Mouse (Mus musculus): ENCODE results near the gene Tbk1. TPM values are rescaled to one million over a fixed set of nuclear protein-coding genes. Genes with fewer than 3 reads are reported as not detected.

Tbk1 gene
- total and polyA plus RNA-seq, 2 experiments from 2014 or later, result 23.7 to 34.2 TPM

- peak; percentile 7; the same call in 1 of the 2 replicates for TF ChIP-seq CTCF (IDR thresholded peaks at IDR 0.05; ENCODE audit: low read depth)
- peak overlapping the region; percentile 74 for H3K9ac ChIP-seq
- H3K36me3 ChIP-seq (ENCODE audit: insufficient read depth), result 0 out of 2 replicates have a peak, but pooled peaks cover 15% of the 10 kb centered on the region
- ATAC-seq (no peak), DNase-seq (no peak)
- no peaks in the 10 kb centered on the region for H3K9me3 ChIP-seq (ENCODE audit: low read length)
- no peaks in the 10 kb centered on the region for H3K27me3 ChIP-seq (ENCODE audit: insufficient read depth, low read length)
- H3K27ac ChIP-seq (ENCODE audit: low read depth, low read length), result peak overlapping the region; percentile 88
- peaks cover 15% of the 10 kb centered on the region for H3K4me1 ChIP-seq (ENCODE audit: insufficient read depth)
- peak overlapping the region; percentile 80 for H3K4me3 ChIP-seq (ENCODE audit: low read depth, low read length)
- WGBS, result under 1% methylated on average over 39 of the region's 41 CpGs
- peak overlapping the region; percentile 62 for H3K4me2 ChIP-seq (ENCODE audit: low read depth)
These were observed 39.0 kb upstream of the Tbk1 start for GRCm38 (mm10) chr10:121625407-121626185.

- ATAC-seq, result no peak
- Histone ChIP-seq H3K4me2 (ENCODE audit: low read depth) (peak overlapping the region; percentile 62), H3K9ac (no peak overlapping the region), H3K27ac (ENCODE audit: low read depth, low read length) (no peak overlapping the region), H3K9me3 (ENCODE audit: low read length) (no peaks in the 10 kb centered on the region), H3K27me3 (ENCODE audit: insufficient read depth, low read length) (no peaks in the 10 kb centered on the region), H3K4me1 (ENCODE audit: insufficient read depth) (peaks cover 15% of the 10 kb centered on the region), H3K4me3 (ENCODE audit: low read depth, low read length) (peak overlapping the region; percentile 80), H3K36me3 (ENCODE audit: insufficient read depth) (peaks cover 15% of the 10 kb centered on the region; the same call in 1 of the 2 replicates)
- DNase-seq, result no peak
- WGBS, result 14% methylated on average over 9 of the region's 9 CpGs
- TF ChIP-seq CTCF (IDR thresholded peaks at IDR 0.05; ENCODE audit: low read depth), result no peak
These were observed 38.4 kb upstream of the Tbk1 start for GRCm38 (mm10) chr10:121625006-121625405.

- Histone ChIP-seq H3K27me3 (ENCODE audit: insufficient read depth, low read length) (no peaks in the 10 kb centered on the region), H3K4me3 (ENCODE audit: low read depth, low read length) (no peak overlapping the region), H3K36me3 (ENCODE audit: insufficient read depth) (peaks cover 23% of the 10 kb centered on the region), H3K4me2 (ENCODE audit: low read depth) (no peak overlapping the region), H3K9ac (no peak overlapping the region), H3K4me1 (ENCODE audit: insufficient read depth) (peaks cover 15% of the 10 kb centered on the region), H3K9me3 (ENCODE audit: low read length) (no peaks in the 10 kb centered on the region), H3K27ac (ENCODE audit: low read depth, low read length) (no peak overlapping the region)
- no peak for ATAC-seq
- TF ChIP-seq CTCF (IDR thresholded peaks at IDR 0.05; ENCODE audit: low read depth), result no peak
- no peak for DNase-seq
- WGBS, result 87% methylated on average over 7 of the region's 7 CpGs
These were observed 37.1 kb upstream of the Tbk1 start for GRCm38 (mm10) chr10:121623670-121624069.

GRCm38 (mm10) chr10:121622431-121622830 is 35.8 kb upstream of the Tbk1 start:
- 89% methylated on average over 6 of the region's 6 CpGs for WGBS
- Histone ChIP-seq H3K36me3 (ENCODE audit: insufficient read depth) (peaks cover 36% of the 10 kb centered on the region), H3K27ac (ENCODE audit: low read depth, low read length) (no peak overlapping the region)

GRCm38 (mm10) chr10:121615935-121616334 is 29.3 kb upstream of the Tbk1 start:
- H3K4me1 ChIP-seq (ENCODE audit: insufficient read depth), result no peaks in the 10 kb centered on the region
- H3K4me2 ChIP-seq (ENCODE audit: low read depth), result no peak overlapping the region
- no peaks in the 10 kb centered on the region for H3K9me3 ChIP-seq (ENCODE audit: low read length)
- no peaks in the 10 kb centered on the region for H3K27me3 ChIP-seq (ENCODE audit: insufficient read depth, low read length)
- no peak overlapping the region for H3K9ac ChIP-seq
- ATAC-seq, result no peak
- H3K27ac ChIP-seq (ENCODE audit: low read depth, low read length), result no peak overlapping the region
- 41% methylated on average over 7 of the region's 7 CpGs for WGBS
- H3K4me3 ChIP-seq (ENCODE audit: low read depth, low read length), result no peak overlapping the region
- peaks cover 53% of the 10 kb centered on the region for H3K36me3 ChIP-seq (ENCODE audit: insufficient read depth)
- DNase-seq, result no peak
- no peak for TF ChIP-seq CTCF (IDR thresholded peaks at IDR 0.05; ENCODE audit: low read depth)

More at GRCm38 (mm10) chr10:121622431-121622830, 35.8 kb upstream of the Tbk1 start:
- Histone ChIP-seq H3K27me3 (ENCODE audit: insufficient read depth, low read length) (no peaks in the 10 kb centered on the region), H3K4me2 (ENCODE audit: low read depth) (no peak overlapping the region), H3K9me3 (ENCODE audit: low read length) (no peaks in the 10 kb centered on the region), H3K4me3 (ENCODE audit: low read depth, low read length) (no peak overlapping the region), H3K9ac (no peak overlapping the region), H3K4me1 (ENCODE audit: insufficient read depth) (peaks cover 15% of the 10 kb centered on the region)
- no peak for ATAC-seq
- DNase-seq, result no peak
- no peak for TF ChIP-seq CTCF (IDR thresholded peaks at IDR 0.05; ENCODE audit: low read depth)

GRCm38 (mm10) chr10:121615146-121615870 is 28.7 kb upstream of the Tbk1 start:
- 97% methylated on average over 13 of the region's 13 CpGs for WGBS
- Histone ChIP-seq H3K4me1 (ENCODE audit: insufficient read depth) (no peaks in the 10 kb centered on the region), H3K27me3 (ENCODE audit: insufficient read depth, low read length) (no peaks in the 10 kb centered on the region), H3K4me3 (ENCODE audit: low read depth, low read length) (no peak overlapping the region), H3K9me3 (ENCODE audit: low read length) (no peaks in the 10 kb centered on the region), H3K27ac (ENCODE audit: low read depth, low read length) (no peak overlapping the region), H3K4me2 (ENCODE audit: low read depth) (no peak overlapping the region), H3K9ac (no peak overlapping the region), H3K36me3 (ENCODE audit: insufficient read depth) (peaks cover 59% of the 10 kb centered on the region)
- ATAC-seq, result no peak
- no peak for DNase-seq
- TF ChIP-seq CTCF (IDR thresholded peaks at IDR 0.05; ENCODE audit: low read depth), result no peak

GRCm38 (mm10) chr10:121613570-121613969 is 27.0 kb upstream of the Tbk1 start:
- Histone ChIP-seq H3K27me3 (ENCODE audit: insufficient read depth, low read length) (no peaks in the 10 kb centered on the region), H3K4me3 (ENCODE audit: low read depth, low read length) (no peak overlapping the region), H3K27ac (ENCODE audit: low read depth, low read length) (no peak overlapping the region), H3K4me1 (ENCODE audit: insufficient read depth) (no peaks in the 10 kb centered on the region), H3K4me2 (ENCODE audit: low read depth) (no peak overlapping the region), H3K36me3 (ENCODE audit: insufficient read depth) (peaks cover 55% of the 10 kb centered on the region), H3K9me3 (ENCODE audit: low read length) (no peaks in the 10 kb centered on the region), H3K9ac (no peak overlapping the region)
- 92% methylated on average over 13 of the region's 13 CpGs for WGBS
- TF ChIP-seq CTCF (IDR thresholded peaks at IDR 0.05; ENCODE audit: low read depth), result no peak
- ATAC-seq (no peak), DNase-seq (no peak)

Data from forebrain, postnatal 0 days (tissue).